In genomic region chr5:41706777-41707114, GRCm38 (mm10) we compare ENCODE assay signal across 8 mouse cellular contexts. TPM values are rescaled to one million over a fixed set of nuclear protein-coding genes. Genes with fewer than 3 reads are reported as not detected.
DNase-seq lines count a peak whose midpoint lies in the region; ATAC-seq and TF ChIP-seq lines count a peak whose summit lies in the region.

No protein-coding gene starts in this region.

- no peaks in the 10 kb centered on the region for H3K27me3 ChIP-seq in kidney, embryonic 14.5 days (ENCODE audit: control insufficient read depth, insufficient read depth, low read length)
- no peaks in the 10 kb centered on the region for H3K27me3 ChIP-seq in hindbrain, embryonic 14.5 days (ENCODE audit: control insufficient read depth, insufficient read depth, low read length)
- no peaks in the 10 kb centered on the region for H3K27me3 ChIP-seq in midbrain, embryonic 14.5 days (ENCODE audit: control insufficient read depth, insufficient read depth, low read length)

- H3K4me1 ChIP-seq in kidney, embryonic 14.5 days (ENCODE audit: control insufficient read depth, insufficient read depth, low read length), result no peaks in the 10 kb centered on the region
- H3K4me1 ChIP-seq in bone marrow macrophage, adult 2 months (ENCODE audit: control insufficient read depth, insufficient read depth, low read length), result peaks cover 2% of the 10 kb centered on the region; the same call in 1 of the 2 replicates
- H3K4me1 ChIP-seq in hindbrain, embryonic 14.5 days (replicated peaks; ENCODE audit: control insufficient read depth, insufficient read depth, low read length), result peaks cover 12% of the 10 kb centered on the region
- H3K4me1 ChIP-seq in midbrain, embryonic 14.5 days (ENCODE audit: control insufficient read depth, insufficient read depth, low read length), result peaks cover 7% of the 10 kb centered on the region

- peak overlapping the region; percentile 96 for H3K4me2 ChIP-seq in kidney, embryonic 14.5 days (replicated peaks; ENCODE audit: low read depth, low read length)
- H3K4me2 ChIP-seq in hindbrain, embryonic 14.5 days (replicated peaks), result peak overlapping the region; percentile 75
- peak overlapping the region; percentile 88 for H3K4me2 ChIP-seq in midbrain, embryonic 14.5 days (ENCODE audit: low read length)

- no peak for TF ChIP-seq POLR2A in bone marrow macrophage, adult 2 months (IDR thresholded peaks at IDR 0.05; ENCODE audit: borderline replicate concordance, low read depth, low read length)

- no peak for DNase-seq in kidney, adult 18-20 months
- DNase-seq in hindbrain, embryonic 14.5 days (ENCODE audit: low spot score), result no peak
- no peak for DNase-seq in midbrain, embryonic 14.5 days
- DNase-seq in gastrocnemius, postnatal 4 days (ENCODE audit: low spot score in 2 of 2), result no peak
- no peak for DNase-seq in right cerebral cortex, postnatal 14 days

- no peak for TF ChIP-seq CTCF in bone marrow macrophage, adult 2 months (IDR thresholded peaks at IDR 0.05; ENCODE audit: low read depth, low read length)

- H3K9me3 ChIP-seq in kidney, embryonic 14.5 days (ENCODE audit: control insufficient read depth, low read length), result no peaks in the 10 kb centered on the region
- no peaks in the 10 kb centered on the region for H3K9me3 ChIP-seq in hindbrain, embryonic 14.5 days (ENCODE audit: control insufficient read depth, low read length)
- H3K9me3 ChIP-seq in midbrain, embryonic 14.5 days (ENCODE audit: control insufficient read depth, low read length), result no peaks in the 10 kb centered on the region

- peak overlapping the region; percentile 80 for H3K4me3 ChIP-seq in kidney, embryonic 14.5 days (ENCODE audit: low read length)
- H3K4me3 ChIP-seq in bone marrow macrophage, adult 2 months (ENCODE audit: insufficient read depth, low read length), result peak overlapping the region; percentile 95
- H3K4me3 ChIP-seq in hindbrain, embryonic 14.5 days (replicated peaks; ENCODE audit: low read length), result peak overlapping the region; percentile 95
- peak overlapping the region; percentile 99 for H3K4me3 ChIP-seq in midbrain, embryonic 14.5 days (replicated peaks; ENCODE audit: low read depth, low read length)

- no peak for ATAC-seq in kidney, embryonic 14.5 days (ENCODE audit: low FRiP score, low TSS enrichment)
- ATAC-seq in hindbrain, embryonic 14.5 days (ENCODE audit: low FRiP score), result no peak
- ATAC-seq in midbrain, embryonic 14.5 days (ENCODE audit: low FRiP score, low TSS enrichment), result no peak
- ATAC-seq in erythroid progenitor cell, adult 5-6 weeks (replicated peaks; ENCODE audit: low FRiP score, poor library complexity, severe bottlenecking), result no peak

- WGBS in kidney, embryonic 14.5 days, result 4% methylated on average over 9 of the region's 9 CpGs
- 4% methylated on average over 9 of the region's 9 CpGs for WGBS in hindbrain, embryonic 14.5 days
- 4% methylated on average over 9 of the region's 9 CpGs for WGBS in midbrain, embryonic 14.5 days

- no peak overlapping the region for H3K27ac ChIP-seq in kidney, embryonic 14.5 days (ENCODE audit: low read depth, low read length)
- H3K27ac ChIP-seq in bone marrow macrophage, adult 2 months (ENCODE audit: insufficient read depth, low read depth, low read length), result no peak overlapping the region
- 0 out of 2 replicates have a peak overlapping the region, but pooled peaks have one; percentile 92 for H3K27ac ChIP-seq in hindbrain, embryonic 14.5 days
- H3K27ac ChIP-seq in midbrain, embryonic 14.5 days (replicated peaks; ENCODE audit: low read depth, low read length), result no peak overlapping the region

- H3K36me3 ChIP-seq in kidney, embryonic 14.5 days (ENCODE audit: control insufficient read depth, insufficient read depth, low read length), result no peaks in the 10 kb centered on the region; the same call in 1 of the 2 replicates
- no peaks in the 10 kb centered on the region for H3K36me3 ChIP-seq in hindbrain, embryonic 14.5 days (replicated peaks; ENCODE audit: control insufficient read depth, insufficient read depth)
- H3K36me3 ChIP-seq in midbrain, embryonic 14.5 days (ENCODE audit: control insufficient read depth, insufficient read depth, low read length), result no peaks in the 10 kb centered on the region

- peak overlapping the region; percentile 74 for H3K9ac ChIP-seq in kidney, embryonic 14.5 days (ENCODE audit: low read depth, low read length)
- peak overlapping the region; percentile 98 for H3K9ac ChIP-seq in hindbrain, embryonic 14.5 days
- peak overlapping the region; percentile 97 for H3K9ac ChIP-seq in midbrain, embryonic 14.5 days (replicated peaks; ENCODE audit: low read length)

RNA-seq across cellular contexts. Expression of gene Rab28, which starts 1.2 kb away (rescaled TPM):
- polyA plus RNA-seq in kidney, embryonic 14.5 days (2014; fragmentation: Nextera tagmentation; extraction: Ambion mirVana), result 59.7 and 61.8 TPM in 2 replicates
- 32.2 and 37.5 TPM in 2 replicates for polyA plus RNA-seq in bone marrow macrophage, adult 2 months (2012; ENCODE audit: insufficient read depth, insufficient read length, missing spikeins)
- 64.2 and 70.1 TPM in 2 replicates for polyA plus RNA-seq in hindbrain, embryonic 14.5 days (2014; fragmentation: Nextera tagmentation; extraction: Ambion mirVana)
- polyA plus RNA-seq in midbrain, embryonic 14.5 days (2014; fragmentation: Nextera tagmentation; extraction: Ambion mirVana), result 68.4 and 76.1 TPM in 2 replicates
- total RNA-seq in gastrocnemius, postnatal 4 days (2021), result 10 to 100 TPM; 44.8 to 50.6 TPM
- 15.1 and 18.7 TPM in 2 replicates for total RNA-seq in erythroid progenitor cell, adult 5-6 weeks (2015; ENCODE audit: low replicate concordance)
- 22.8 and 26.1 TPM in 2 replicates for total RNA-seq in erythroid progenitor cell, adult 5-6 weeks (2017; ENCODE audit: low replicate concordance)

RNA-seq across cellular contexts. Expression of gene Nkx3-2, which starts 57.6 kb away (rescaled TPM):
- polyA plus RNA-seq in kidney, embryonic 14.5 days (2014; fragmentation: Nextera tagmentation; extraction: Ambion mirVana), result not detected in 2 replicates
- not detected in 2 replicates for polyA plus RNA-seq in bone marrow macrophage, adult 2 months (2012; ENCODE audit: insufficient read depth, insufficient read length, missing spikeins)
- polyA plus RNA-seq in hindbrain, embryonic 14.5 days (2014; fragmentation: Nextera tagmentation; extraction: Ambion mirVana), result not detected in 2 replicates
- polyA plus RNA-seq in midbrain, embryonic 14.5 days (2014; fragmentation: Nextera tagmentation; extraction: Ambion mirVana), result not detected in 2 replicates
- total RNA-seq in gastrocnemius, postnatal 4 days (2021), result under 1 TPM; 0.15 to 0.26 TPM
- total RNA-seq in erythroid progenitor cell, adult 5-6 weeks (2015; ENCODE audit: low replicate concordance), result not detected in 2 replicates
- total RNA-seq in erythroid progenitor cell, adult 5-6 weeks (2017; ENCODE audit: low replicate concordance), result not detected in 2 replicates
